Mouse (Mus musculus) gastrocnemius, postnatal 36 days (tissue): ENCODE data around the gene Kirrel. TPM values are rescaled to one million over a fixed set of nuclear protein-coding genes. Genes with fewer than 3 reads are reported as not detected.

Experiments used
- total RNA-seq, 2 experiments: library from RNA; stranded (reverse); gene quantifications; 2 replicates each; pipeline ENCODE4 v1.2.3; 2021

Kirrel gene
- total RNA-seq, 2 experiments from 2014 or later, result 4.3 to 4.4 TPM

Other genes with a start within 250 kb of the Kirrel start
- 1 to 10 TPM; 4.6 to 8.4 TPM for gene Cd1d1, start 175.3 kb downstream of the Kirrel start, total RNA-seq
- gene Fcrls, start 89.0 kb upstream of the Kirrel start, total RNA-seq, result 1 to 10 TPM; 1.4 to 2.7 TPM
- not detected for gene Cd5l, start 183.1 kb upstream of the Kirrel start, total RNA-seq
- not detected for gene Fcrl1, start 201.6 kb upstream of the Kirrel start, total RNA-seq